Mouse (Mus musculus) WW6 (cell line): ENCODE results near the gene Fnbp1.

Source experiments
- DNase-seq: peaks from one replicate; pipeline ENCODE4 v3.0.0-alpha.2; 2013; ENCODE audit warnings: low read depth, low spot score

The Fnbp1 gene

GRCm38 (mm10) chr2:31069114-31069445 lies 72.7 kb downstream of the Fnbp1 start:
- no peak for DNase-seq

- DNase-seq = no peak
These were observed 73.3 kb downstream of the Fnbp1 start for GRCm38 (mm10) chr2:31068246-31069113.

- DNase-seq = no peak
These were observed 74.0 kb downstream of the Fnbp1 start for GRCm38 (mm10) chr2:31067696-31068245.

GRCm38 (mm10) chr2:31067059-31067595 lies 74.7 kb downstream of the Fnbp1 start:
- DNase-seq = no peak

GRCm38 (mm10) chr2:31066019-31066789 lies 75.6 kb downstream of the Fnbp1 start:
- no peak for DNase-seq

GRCm38 (mm10) chr2:31061868-31062628 lies 79.8 kb downstream of the Fnbp1 start:
- DNase-seq = no peak

GRCm38 (mm10) chr2:31060787-31061730 lies 80.7 kb downstream of the Fnbp1 start:
- DNase-seq = no peak

GRCm38 (mm10) chr2:31060271-31060670 lies 81.5 kb downstream of the Fnbp1 start:
- peak; percentile 65 for DNase-seq

GRCm38 (mm10) chr2:31058443-31058842 lies 83.4 kb downstream of the Fnbp1 start:
- DNase-seq = no peak

- no peak for DNase-seq
These were observed 84.1 kb downstream of the Fnbp1 start for GRCm38 (mm10) chr2:31057549-31058177.

GRCm38 (mm10) chr2:31056070-31056469 lies 85.7 kb downstream of the Fnbp1 start:
- no peak for DNase-seq

GRCm38 (mm10) chr2:31053851-31054340 lies 87.9 kb downstream of the Fnbp1 start:
- DNase-seq = no peak

- no peak for DNase-seq
These were observed 88.4 kb downstream of the Fnbp1 start for GRCm38 (mm10) chr2:31053426-31053825.

- no peak for DNase-seq
These were observed 89.4 kb downstream of the Fnbp1 start for GRCm38 (mm10) chr2:31052441-31052840.

GRCm38 (mm10) chr2:31048037-31048436 lies 93.8 kb downstream of the Fnbp1 start:
- DNase-seq = no peak

- DNase-seq = no peak
These were observed 98.0 kb downstream of the Fnbp1 start for GRCm38 (mm10) chr2:31043856-31044255.

GRCm38 (mm10) chr2:31042881-31043280 lies 98.9 kb downstream of the Fnbp1 start:
- no peak for DNase-seq

- no peak for DNase-seq
These were observed 100.4 kb downstream of the Fnbp1 start for GRCm38 (mm10) chr2:31041386-31041785.

- DNase-seq = no peak
These were observed 101.3 kb downstream of the Fnbp1 start for GRCm38 (mm10) chr2:31040487-31040886.

- DNase-seq = no peak
These were observed 101.8 kb downstream of the Fnbp1 start for GRCm38 (mm10) chr2:31040043-31040442.
